Mouse (Mus musculus): ENCODE results near the gene Timeless. TPM values are rescaled to one million over a fixed set of nuclear protein-coding genes. Genes with fewer than 3 reads are reported as not detected.

The Timeless gene
- polyA plus RNA-seq, 1 experiment from 2014 or later: 32.2 TPM

GRCm38 (mm10) chr10:128194024-128194550 is 37.8 kb upstream of the Timeless start, which contains the start of gene Gls2:
Gene Gls2, plus strand, starts transcription at chr10:128194457.
- Histone ChIP-seq H3K4me1 (replicated peaks; ENCODE audit: control insufficient read depth, insufficient read depth, low read length) (peaks cover 9% of the 10 kb centered on the region), H3K4me3 (replicated peaks; ENCODE audit: low read length) (peak within 1 kb of the TSS; percentile 75), H3K27me3 (replicated peaks; ENCODE audit: control insufficient read depth, insufficient read depth, low read length) (peaks cover 19% of the 10 kb centered on the region), H3K36me3 (ENCODE audit: control insufficient read depth, insufficient read depth) (no peaks in the 10 kb centered on the region), H3K9me3 (ENCODE audit: control insufficient read depth, low read length) (no peaks in the 10 kb centered on the region), H3K9ac (replicated peaks; ENCODE audit: low read depth, low read length) (peak within 1 kb of the TSS; percentile 73), H3K27ac (ENCODE audit: low read length) (no peak within 1 kb of the TSS), H3K4me2 (ENCODE audit: low read length) (peak within 1 kb of the TSS; percentile 99)
- ATAC-seq: peak; percentile 98
- WGBS: under 1% methylated on average over 46 of the region's 46 CpGs

- Histone ChIP-seq H3K4me1 (replicated peaks; ENCODE audit: control insufficient read depth, insufficient read depth, low read length) (peaks cover 9% of the 10 kb centered on the region), H3K4me2 (ENCODE audit: low read length) (peak overlapping the region; percentile 99), H3K4me3 (replicated peaks; ENCODE audit: low read length) (peak overlapping the region; percentile 75), H3K9me3 (ENCODE audit: control insufficient read depth, low read length) (no peaks in the 10 kb centered on the region), H3K9ac (replicated peaks; ENCODE audit: low read depth, low read length) (peak overlapping the region; percentile 73), H3K36me3 (ENCODE audit: control insufficient read depth, insufficient read depth) (no peaks in the 10 kb centered on the region), H3K27ac (ENCODE audit: low read length) (no peak overlapping the region), H3K27me3 (replicated peaks; ENCODE audit: control insufficient read depth, insufficient read depth, low read length) (peaks cover 19% of the 10 kb centered on the region)
- peak; percentile 90 for ATAC-seq
- WGBS: under 1% methylated on average over 61 of the region's 79 CpGs
These were observed 37.1 kb upstream of the Timeless start for GRCm38 (mm10) chr10:128194551-128195461.

GRCm38 (mm10) chr10:128201856-128202255 is 30.0 kb upstream of the Timeless start:
- no peak overlapping the region for H3K27ac ChIP-seq (ENCODE audit: low read length)
- 81% methylated on average over 6 of the region's 6 CpGs for WGBS

GRCm38 (mm10) chr10:128204941-128205340 is 26.9 kb upstream of the Timeless start:
- ATAC-seq: no peak
- 91% methylated on average over 15 of the region's 15 CpGs for WGBS
- no peaks in the 10 kb centered on the region for H3K9me3 ChIP-seq (ENCODE audit: control insufficient read depth, low read length)
- H3K27me3 ChIP-seq (replicated peaks; ENCODE audit: control insufficient read depth, insufficient read depth, low read length): no peaks in the 10 kb centered on the region
- H3K9ac ChIP-seq (replicated peaks; ENCODE audit: low read depth, low read length): no peak overlapping the region
- no peak overlapping the region for H3K4me3 ChIP-seq (replicated peaks; ENCODE audit: low read length)
- H3K36me3 ChIP-seq (ENCODE audit: control insufficient read depth, insufficient read depth): no peaks in the 10 kb centered on the region
- no peak overlapping the region for H3K4me2 ChIP-seq (ENCODE audit: low read length)
- H3K27ac ChIP-seq (ENCODE audit: low read length): no peak overlapping the region
- no peaks in the 10 kb centered on the region for H3K4me1 ChIP-seq (replicated peaks; ENCODE audit: control insufficient read depth, insufficient read depth, low read length)

More at GRCm38 (mm10) chr10:128201856-128202255, 30.0 kb upstream of the Timeless start:
- Histone ChIP-seq H3K9ac (replicated peaks; ENCODE audit: low read depth, low read length) (no peak overlapping the region), H3K27me3 (replicated peaks; ENCODE audit: control insufficient read depth, insufficient read depth, low read length) (0 out of 2 replicates have a peak, but pooled peaks cover under 1% of the 10 kb centered on the region), H3K4me1 (replicated peaks; ENCODE audit: control insufficient read depth, insufficient read depth, low read length) (no peaks in the 10 kb centered on the region), H3K4me2 (ENCODE audit: low read length) (no peak overlapping the region), H3K9me3 (ENCODE audit: control insufficient read depth, low read length) (no peaks in the 10 kb centered on the region), H3K4me3 (replicated peaks; ENCODE audit: low read length) (no peak overlapping the region), H3K36me3 (ENCODE audit: control insufficient read depth, insufficient read depth) (no peaks in the 10 kb centered on the region)
- no peak for ATAC-seq

- peaks cover 11% of the 10 kb centered on the region for H3K4me1 ChIP-seq (replicated peaks; ENCODE audit: control insufficient read depth, insufficient read depth, low read length)
- H3K36me3 ChIP-seq (ENCODE audit: control insufficient read depth, insufficient read depth): no peaks in the 10 kb centered on the region
- ATAC-seq: no peak
- no peak overlapping the region for H3K9ac ChIP-seq (replicated peaks; ENCODE audit: low read depth, low read length)
- no peak overlapping the region for H3K4me3 ChIP-seq (replicated peaks; ENCODE audit: low read length)
- WGBS: 93% methylated on average over 10 of the region's 10 CpGs
- H3K9me3 ChIP-seq (ENCODE audit: control insufficient read depth, low read length): no peaks in the 10 kb centered on the region
- H3K27me3 ChIP-seq (replicated peaks; ENCODE audit: control insufficient read depth, insufficient read depth, low read length): no peaks in the 10 kb centered on the region
- no peak overlapping the region for H3K4me2 ChIP-seq (ENCODE audit: low read length)
- no peak overlapping the region for H3K27ac ChIP-seq (ENCODE audit: low read length)
These were observed 23.5 kb upstream of the Timeless start for GRCm38 (mm10) chr10:128208326-128208725.

- WGBS: 97% methylated on average over 11 of the region's 11 CpGs
- Histone ChIP-seq H3K4me3 (replicated peaks; ENCODE audit: low read length) (no peak overlapping the region), H3K9ac (replicated peaks; ENCODE audit: low read depth, low read length) (no peak overlapping the region), H3K36me3 (ENCODE audit: control insufficient read depth, insufficient read depth) (no peaks in the 10 kb centered on the region), H3K4me2 (ENCODE audit: low read length) (no peak overlapping the region), H3K4me1 (replicated peaks; ENCODE audit: control insufficient read depth, insufficient read depth, low read length) (peaks cover 11% of the 10 kb centered on the region), H3K27ac (ENCODE audit: low read length) (no peak overlapping the region), H3K9me3 (ENCODE audit: control insufficient read depth, low read length) (no peaks in the 10 kb centered on the region), H3K27me3 (replicated peaks; ENCODE audit: control insufficient read depth, insufficient read depth, low read length) (0 out of 2 replicates have a peak, but pooled peaks cover 2% of the 10 kb centered on the region)
- ATAC-seq: no peak
These were observed 22.4 kb upstream of the Timeless start for GRCm38 (mm10) chr10:128209311-128210009.

GRCm38 (mm10) chr10:128210131-128210530 is 21.7 kb upstream of the Timeless start:
- Histone ChIP-seq H3K4me1 (replicated peaks; ENCODE audit: control insufficient read depth, insufficient read depth, low read length) (peaks cover 11% of the 10 kb centered on the region), H3K27me3 (replicated peaks; ENCODE audit: control insufficient read depth, insufficient read depth, low read length) (0 out of 2 replicates have a peak, but pooled peaks cover 4% of the 10 kb centered on the region), H3K27ac (ENCODE audit: low read length) (no peak overlapping the region), H3K4me2 (ENCODE audit: low read length) (no peak overlapping the region), H3K36me3 (ENCODE audit: control insufficient read depth, insufficient read depth) (no peaks in the 10 kb centered on the region), H3K9ac (replicated peaks; ENCODE audit: low read depth, low read length) (no peak overlapping the region), H3K4me3 (replicated peaks; ENCODE audit: low read length) (no peak overlapping the region), H3K9me3 (ENCODE audit: control insufficient read depth, low read length) (no peaks in the 10 kb centered on the region)
- no peak for ATAC-seq
- 88% methylated on average over 2 of the region's 2 CpGs for WGBS

- ATAC-seq: 0 out of 2 replicates have a peak, but pooled peaks have one; percentile 6
- Histone ChIP-seq H3K4me1 (replicated peaks; ENCODE audit: control insufficient read depth, insufficient read depth, low read length) (peaks cover 11% of the 10 kb centered on the region), H3K27me3 (replicated peaks; ENCODE audit: control insufficient read depth, insufficient read depth, low read length) (0 out of 2 replicates have a peak, but pooled peaks cover 4% of the 10 kb centered on the region), H3K4me2 (ENCODE audit: low read length) (peak overlapping the region; percentile 90), H3K4me3 (replicated peaks; ENCODE audit: low read length) (peak overlapping the region; percentile 66), H3K36me3 (ENCODE audit: control insufficient read depth, insufficient read depth) (no peaks in the 10 kb centered on the region), H3K27ac (ENCODE audit: low read length) (no peak overlapping the region), H3K9me3 (ENCODE audit: control insufficient read depth, low read length) (no peaks in the 10 kb centered on the region), H3K9ac (replicated peaks; ENCODE audit: low read depth, low read length) (peak overlapping the region; percentile 67)
- WGBS: 28% methylated on average over 14 of the region's 14 CpGs
These were observed 20.9 kb upstream of the Timeless start for GRCm38 (mm10) chr10:128210954-128211353.
